Mouse (Mus musculus) stomach, embryonic 14.5 days (tissue): ENCODE results near the gene Hist1h2bf. TPM values are rescaled to one million over a fixed set of nuclear protein-coding genes. Genes with fewer than 3 reads are reported as not detected.

ENCODE experiments used
- ATAC-seq: fragments of 200-750 bp; cut with Nextera tagmentation; 2 replicates; pipeline ENCODE4 v1.8.0; 2017; ENCODE audit warnings: low read depth, moderate TSS enrichment; ENCODE audit not compliant: insufficient number of reproducible peaks, insufficient read depth, low FRiP score
- H3K27ac ChIP-seq: fragments of 300-500 bp; sonication (generic); 2 replicates; pipeline ENCODE4 v1.5.1; 2014; ENCODE audit warnings: mild to moderate bottlenecking, low read length, moderate library complexity, mixed read lengths
- H3K27me3 ChIP-seq: fragments of 300-500 bp; sonication (generic); 2 replicates; pipeline ENCODE4 v1.6.1; 2014; ENCODE audit warnings: low read length, control low read depth, mixed read lengths; ENCODE audit not compliant: control insufficient read depth, insufficient read depth
- H3K36me3 ChIP-seq: fragments of 300-500 bp; sonication (generic); 2 replicates; pipeline ENCODE4 v1.6.1; 2014; ENCODE audit warnings: mild to moderate bottlenecking, control low read depth, low read length, moderate library complexity, mixed read lengths; ENCODE audit not compliant: control insufficient read depth, insufficient read depth
- H3K4me1 ChIP-seq: fragments of 300-500 bp; sonication (generic); 2 replicates; pipeline ENCODE4 v1.6.1; 2014; ENCODE audit warnings: low read length, control low read depth, mixed read lengths; ENCODE audit not compliant: control insufficient read depth, insufficient read depth
- H3K4me2 ChIP-seq: fragments of 300-500 bp; sonication (generic); replicated peaks from 2 replicates; pipeline ENCODE4 v1.6.1; 2014; ENCODE audit warnings: low read depth, low read length, control low read depth
- H3K4me3 ChIP-seq: fragments of 300-500 bp; sonication (generic); 2 replicates; pipeline ENCODE4 v1.5.1; 2014; ENCODE audit warnings: low read depth, low read length, control low read depth
- H3K9ac ChIP-seq: fragments of 300-500 bp; sonication (generic); replicated peaks from 2 replicates; pipeline ENCODE4 v1.6.1; 2014; ENCODE audit warnings: low read depth, mild to moderate bottlenecking, control low read depth, low read length, moderate library complexity, mixed read lengths
- H3K9me3 ChIP-seq: fragments of 300-500 bp; sonication (generic); 2 replicates; pipeline ENCODE4 v1.6.1; 2016; ENCODE audit warnings: low read depth, low read length, control low read depth; ENCODE audit not compliant: control insufficient read depth
- WGBS: fragments of 180-500 bp; shearing (Covaris S2); extraction: QIAGEN DNeasy Blood & Tissue Kit; methylation state at CpG from one replicate; pipeline ENCODE4 v1.1.7; 2014; 5-methylcytosine and 5-hydroxymethylcytosine counted together
- polyA plus RNA-seq: library from polyadenylated mRNA; unstranded; fragments of >200 nt; fragmentation: Nextera tagmentation; extraction: Ambion mirVana; gene quantifications from 2 replicates; pipeline ENCODE4 v1.2.1, GENCODE M21; 2014

Gene Hist1h2bf
- polyA plus RNA-seq, 1 experiment from 2014 or later = 7.3 TPM

DNA sequence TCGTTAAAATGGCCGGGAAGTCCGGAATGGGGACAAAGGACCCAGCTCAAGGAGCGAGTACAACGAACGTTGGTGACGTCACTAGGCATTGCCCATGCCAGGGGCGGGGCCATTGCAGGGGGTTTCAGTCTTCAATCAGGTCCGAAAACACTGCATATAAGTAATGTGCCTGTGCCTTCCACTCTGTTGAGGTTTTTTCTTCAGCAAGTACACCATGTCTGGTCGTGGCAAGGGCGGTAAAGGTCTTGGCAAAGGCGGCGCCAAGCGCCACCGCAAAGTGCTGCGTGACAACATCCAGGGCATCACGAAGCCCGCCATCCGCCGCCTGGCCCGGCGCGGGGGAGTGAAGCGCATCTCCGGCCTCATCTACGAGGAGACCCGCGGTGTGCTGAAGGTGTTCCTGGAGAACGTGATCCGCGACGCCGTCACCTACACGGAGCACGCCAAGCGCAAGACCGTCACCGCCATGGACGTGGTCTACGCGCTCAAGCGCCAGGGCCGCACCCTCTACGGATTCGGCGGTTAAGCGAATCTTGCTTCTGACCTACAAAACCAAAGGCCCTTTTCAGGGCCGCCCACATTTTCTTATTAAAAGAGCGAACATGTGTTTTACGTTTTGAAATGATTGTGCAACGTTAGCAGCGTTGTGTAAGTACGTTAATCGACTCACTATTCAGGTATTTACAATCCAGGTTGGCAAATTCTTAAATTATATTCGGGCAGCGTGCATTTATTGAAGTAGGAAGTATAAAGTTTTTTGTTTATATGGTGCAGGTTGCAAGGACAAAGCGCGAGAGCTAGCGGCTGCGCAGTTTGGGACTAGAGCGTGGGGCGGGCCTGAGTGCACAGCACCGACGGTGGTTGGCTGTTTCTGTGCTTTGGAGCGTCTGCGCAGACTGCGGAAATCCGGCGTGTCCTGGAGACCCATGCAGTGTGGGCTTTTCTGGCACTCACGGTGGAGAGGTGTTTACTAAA is 42.8 kb downstream of the Hist1h2bf start, which contains the start of gene Hist1h4h:
Gene Hist1h4h (plus strand): TSS at position 150 of the 975 bp plus-strand sequence.
- Histone ChIP-seq H3K4me2 (peak within 1 kb of the TSS; percentile 55), H3K4me3 (peak within 1 kb of the TSS; percentile 53), H3K27me3 (no peaks in the 10 kb centered on the region), H3K9ac (peak within 1 kb of the TSS; percentile 70), H3K36me3 (no peaks in the 10 kb centered on the region), H3K4me1 (peaks cover 5% of the 10 kb centered on the region), H3K9me3 (no peaks in the 10 kb centered on the region), H3K27ac (peak within 1 kb of the TSS; percentile 97)
- peak; percentile 77 for ATAC-seq
- WGBS = under 1% methylated on average over 53 of the region's 70 CpGs

DNA sequence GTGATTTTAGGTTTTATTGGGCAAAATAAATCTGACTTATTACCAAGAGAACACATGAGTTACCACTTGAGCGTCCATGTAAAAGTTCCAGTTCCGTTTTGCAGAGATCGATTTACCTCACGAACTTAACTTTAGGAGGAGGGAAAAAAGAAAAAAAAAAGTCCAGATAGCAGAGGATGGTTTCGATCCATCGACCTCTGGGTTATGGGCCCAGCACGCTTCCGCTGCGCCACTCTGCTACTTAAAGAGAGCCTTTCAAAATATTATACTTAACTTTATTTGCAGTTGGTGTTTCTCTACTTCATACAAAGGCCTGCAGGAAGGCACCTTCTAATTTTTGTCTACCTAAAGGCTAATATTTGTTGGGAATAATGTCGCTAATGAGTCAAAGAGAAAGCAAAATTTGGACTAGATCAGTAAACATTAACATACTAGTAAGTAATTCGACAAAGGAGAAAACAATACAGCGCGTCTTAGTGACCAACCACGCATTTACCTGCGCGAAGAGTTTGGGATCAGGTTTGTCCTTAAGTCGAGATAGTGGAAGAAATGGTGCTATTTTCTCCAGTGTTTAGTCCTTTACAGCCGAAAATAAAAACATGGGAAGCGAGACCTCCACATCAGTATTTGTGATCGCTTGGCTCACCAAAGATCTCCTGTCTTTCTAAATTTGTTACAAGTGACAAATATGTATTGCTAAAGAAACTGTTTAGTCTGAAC is 43.7 kb downstream of the Hist1h2bf start:
- H3K9me3 ChIP-seq = no peaks in the 10 kb centered on the region
- peak overlapping the region; percentile 55 for H3K4me2 ChIP-seq
- H3K27ac ChIP-seq = peak overlapping the region; percentile 97
- H3K36me3 ChIP-seq = no peaks in the 10 kb centered on the region
- H3K27me3 ChIP-seq = no peaks in the 10 kb centered on the region
- peak overlapping the region; percentile 57 for H3K9ac ChIP-seq
- peaks cover 5% of the 10 kb centered on the region for H3K4me1 ChIP-seq
- peak overlapping the region; percentile 53 for H3K4me3 ChIP-seq
- WGBS = under 1% methylated on average over 20 of the region's 20 CpGs
- ATAC-seq = no peak

DNA sequence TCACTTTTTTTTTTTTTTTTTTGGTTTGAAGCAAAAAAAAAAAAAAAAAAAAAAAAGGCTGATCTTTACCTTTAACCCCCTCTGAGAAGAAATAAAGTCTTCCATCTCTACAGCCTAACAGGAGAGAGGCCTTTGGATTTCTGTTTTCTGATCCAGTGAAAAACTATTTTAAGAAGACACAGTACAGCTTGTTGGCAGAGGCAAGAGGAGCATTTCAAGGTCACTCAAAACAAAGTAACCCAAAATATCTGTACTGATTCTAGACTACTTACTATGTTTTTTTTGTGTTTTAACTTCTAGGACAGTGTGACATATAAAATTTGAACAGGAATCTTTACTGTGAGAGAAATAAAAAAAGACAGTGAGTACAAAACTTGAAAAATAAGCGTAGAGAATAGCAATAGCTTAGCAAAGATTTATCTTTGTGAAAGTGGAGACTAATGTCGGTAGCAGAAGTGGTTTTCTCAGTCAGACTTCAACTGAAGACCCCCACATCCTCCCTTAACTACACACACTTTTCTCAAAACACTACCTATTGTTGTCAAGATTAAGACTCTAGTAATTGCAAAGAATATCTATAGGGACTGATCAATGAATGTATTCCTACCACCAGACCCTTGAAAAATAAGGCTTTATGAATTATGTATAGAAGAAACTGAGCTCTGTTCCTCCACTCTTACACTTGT is 44.4 kb downstream of the Hist1h2bf start:
- peak overlapping the region; percentile 53 for H3K4me3 ChIP-seq
- peaks cover 5% of the 10 kb centered on the region for H3K4me1 ChIP-seq
- peak overlapping the region; percentile 55 for H3K4me2 ChIP-seq
- no peaks in the 10 kb centered on the region for H3K27me3 ChIP-seq
- no peaks in the 10 kb centered on the region for H3K36me3 ChIP-seq
- no peaks in the 10 kb centered on the region for H3K9me3 ChIP-seq
- 9% methylated on average over 2 of the region's 2 CpGs for WGBS
- peak overlapping the region; percentile 97 for H3K27ac ChIP-seq
- no peak for ATAC-seq
- H3K9ac ChIP-seq = peak overlapping the region; percentile 57

DNA sequence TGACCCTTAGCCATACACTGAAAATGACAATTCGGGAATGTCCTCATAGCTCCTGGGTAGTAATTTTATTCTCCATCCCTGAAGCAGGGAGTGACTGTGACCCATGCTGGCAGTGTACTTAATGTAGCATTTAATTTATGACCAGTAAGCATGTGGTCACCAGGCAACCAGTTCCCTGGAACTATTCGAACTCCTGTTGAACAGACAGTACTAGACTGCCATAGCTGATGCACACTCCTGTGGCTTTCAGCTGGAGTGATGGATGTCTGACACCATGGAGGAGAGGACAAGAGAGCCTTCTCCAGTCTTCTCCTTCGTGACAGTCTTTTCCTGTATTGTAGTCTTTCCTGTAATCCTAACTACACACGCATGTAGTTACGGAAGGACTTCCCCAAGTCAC is 45.0 kb downstream of the Hist1h2bf start:
- Histone ChIP-seq H3K27ac (no peak overlapping the region), H3K4me3 (0 out of 2 replicates have a peak overlapping the region, but pooled peaks have one; percentile 53), H3K27me3 (no peaks in the 10 kb centered on the region), H3K4me1 (peaks cover 5% of the 10 kb centered on the region), H3K4me2 (peak overlapping the region; percentile 55), H3K9me3 (no peaks in the 10 kb centered on the region), H3K9ac (no peak overlapping the region), H3K36me3 (no peaks in the 10 kb centered on the region)
- no peak for ATAC-seq
- WGBS = 75% methylated on average over 5 of the region's 5 CpGs

DNA sequence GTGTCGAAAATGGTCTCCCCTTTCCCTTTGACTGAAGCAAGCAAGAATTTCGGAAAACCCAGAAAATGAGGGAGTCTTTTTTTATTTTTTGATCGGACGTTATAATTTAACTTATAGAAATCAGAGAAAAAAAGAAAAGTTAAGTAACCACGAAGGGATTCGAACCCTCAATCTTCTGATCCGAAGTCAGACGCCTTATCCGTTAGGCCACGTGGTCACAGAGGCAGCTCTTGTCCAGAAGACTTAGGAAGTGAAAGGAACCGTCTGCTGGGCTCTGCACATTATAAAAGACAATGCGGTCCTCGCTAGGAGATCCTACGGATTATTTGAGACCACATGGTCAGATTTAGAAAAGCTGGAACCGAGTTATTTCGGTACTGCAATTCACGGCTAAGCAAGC is 47.7 kb downstream of the Hist1h2bf start:
- peak overlapping the region; percentile 38 for H3K4me2 ChIP-seq
- ATAC-seq = peak; percentile 44; the same call in 1 of the 2 replicates
- peaks cover 5% of the 10 kb centered on the region; the same call in 1 of the 2 replicates for H3K4me1 ChIP-seq
- H3K36me3 ChIP-seq = no peaks in the 10 kb centered on the region
- WGBS = under 1% methylated on average over 17 of the region's 17 CpGs
- no peak overlapping the region for H3K9ac ChIP-seq
- H3K27me3 ChIP-seq = no peaks in the 10 kb centered on the region
- peak overlapping the region; percentile 30 for H3K4me3 ChIP-seq
- H3K9me3 ChIP-seq = no peaks in the 10 kb centered on the region
- H3K27ac ChIP-seq = 0 out of 2 replicates have a peak overlapping the region, but pooled peaks have one; percentile 29

DNA sequence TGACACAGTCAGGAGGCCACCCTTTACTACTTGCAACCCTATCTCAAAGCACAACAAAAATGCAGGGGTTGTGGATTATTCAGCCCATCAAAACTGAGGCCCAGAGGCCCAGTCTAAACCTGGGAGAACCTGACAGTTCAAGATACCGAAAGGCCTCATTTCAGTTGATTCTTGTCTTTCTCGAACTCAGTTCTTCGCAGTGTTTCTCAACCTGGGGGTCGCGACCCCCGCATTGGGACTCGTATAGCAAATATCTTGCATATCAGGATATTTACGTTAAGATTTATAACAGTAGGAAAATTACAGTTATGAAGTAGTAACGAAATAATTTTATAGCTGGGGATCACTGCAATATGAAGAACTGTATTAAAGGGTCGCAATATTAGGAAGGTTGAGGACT is 48.1 kb downstream of the Hist1h2bf start:
- Histone ChIP-seq H3K9ac (no peak overlapping the region), H3K27me3 (no peaks in the 10 kb centered on the region)
- no peak for ATAC-seq

DNA sequence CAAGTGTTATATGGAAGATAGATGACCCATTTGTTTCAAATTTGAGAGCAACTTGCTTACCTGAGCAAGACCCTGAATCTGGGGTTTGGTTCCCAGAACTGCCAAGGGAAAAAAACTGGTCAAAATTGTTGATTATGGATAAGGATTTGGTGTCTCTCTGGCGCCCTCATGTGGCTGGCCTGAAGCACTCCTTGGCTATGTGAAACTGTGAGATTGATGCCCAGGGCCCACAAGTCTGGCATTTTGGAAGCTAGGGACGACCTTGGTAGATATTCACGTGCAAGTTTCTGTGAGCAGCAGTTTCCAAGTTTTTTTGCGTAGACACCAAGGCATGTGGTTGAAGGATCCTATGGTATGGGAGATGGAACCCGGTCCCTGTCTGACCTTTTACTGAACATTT is 49.3 kb downstream of the Hist1h2bf start:
- H3K4me3 ChIP-seq = no peak overlapping the region
- H3K4me2 ChIP-seq = no peak overlapping the region
- H3K4me1 ChIP-seq = peaks cover 5% of the 10 kb centered on the region; the same call in 1 of the 2 replicates
- H3K9ac ChIP-seq = no peak overlapping the region
- no peak for ATAC-seq
- H3K27me3 ChIP-seq = no peaks in the 10 kb centered on the region
- no peaks in the 10 kb centered on the region for H3K36me3 ChIP-seq
- H3K27ac ChIP-seq = no peak overlapping the region
- 11% methylated on average over 5 of the region's 5 CpGs for WGBS
- H3K9me3 ChIP-seq = no peaks in the 10 kb centered on the region

More for the DNA sequence above, 48.1 kb downstream of the Hist1h2bf start:
- peak overlapping the region; percentile 38 for H3K4me2 ChIP-seq
- 1% methylated on average over 10 of the region's 10 CpGs for WGBS
- peaks cover 5% of the 10 kb centered on the region; the same call in 1 of the 2 replicates for H3K4me1 ChIP-seq
- no peak overlapping the region for H3K27ac ChIP-seq
- H3K36me3 ChIP-seq = no peaks in the 10 kb centered on the region
- peak overlapping the region; percentile 30 for H3K4me3 ChIP-seq
- no peaks in the 10 kb centered on the region for H3K9me3 ChIP-seq

DNA sequence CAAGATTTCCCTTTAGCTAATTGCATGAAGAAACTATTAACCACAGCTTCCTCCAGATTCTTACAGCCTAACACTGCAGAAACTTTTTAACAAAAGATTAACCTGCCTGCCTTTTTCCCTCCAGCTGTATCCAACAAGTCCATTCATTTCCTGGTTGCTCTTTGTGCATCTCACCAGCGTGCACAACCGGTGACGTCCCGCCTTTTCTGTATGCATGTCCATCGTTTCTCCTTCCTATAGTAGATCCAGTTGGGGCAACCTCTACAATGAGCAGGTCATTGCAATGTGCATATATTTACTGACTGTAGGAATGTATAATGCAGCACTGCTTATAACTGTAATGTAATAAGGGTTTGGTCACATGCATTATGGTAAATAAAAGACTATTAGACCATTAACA is 50.0 kb downstream of the Hist1h2bf start:
- Histone ChIP-seq H3K4me3 (no peak overlapping the region), H3K36me3 (no peaks in the 10 kb centered on the region), H3K27me3 (no peaks in the 10 kb centered on the region), H3K9me3 (no peaks in the 10 kb centered on the region), H3K27ac (no peak overlapping the region), H3K4me2 (no peak overlapping the region), H3K9ac (no peak overlapping the region), H3K4me1 (peaks cover 3% of the 10 kb centered on the region; the same call in 1 of the 2 replicates)
- 58% methylated on average over 5 of the region's 5 CpGs for WGBS
- ATAC-seq = no peak
